Mouse (Mus musculus) forebrain, embryonic 10.5 days (tissue): ENCODE measurements around the gene Rassf8. TPM values are rescaled to one million over a fixed set of nuclear protein-coding genes. Genes with fewer than 3 reads are reported as not detected.

Source experiments
- DNase-seq: peaks from one replicate; pipeline ENCODE4 v3.0.0-alpha.2; 2017; ENCODE audit warnings: low spot score; ENCODE audit errors: extremely low spot score
- H3K27ac ChIP-seq: fragments of 300-500 bp; sonication (generic); 2 replicates; pipeline ENCODE4 v1.5.1; 2016; ENCODE audit warnings: mild to moderate bottlenecking
- H3K27me3 ChIP-seq: fragments of 300-500 bp; sonication (generic); 2 replicates; pipeline ENCODE4 v1.6.1; 2016; ENCODE audit warnings: mild to moderate bottlenecking; ENCODE audit not compliant: poor library complexity, severe bottlenecking
- H3K36me3 ChIP-seq: fragments of 300-500 bp; sonication (generic); replicated peaks from 2 replicates; pipeline ENCODE4 v1.6.1; 2016; ENCODE audit warnings: mild to moderate bottlenecking, moderate library complexity
- H3K4me1 ChIP-seq: fragments of 300-500 bp; sonication (generic); 2 replicates; pipeline ENCODE4 v1.6.1; 2016
- H3K4me3 ChIP-seq: fragments of 300-500 bp; sonication (generic); 2 replicates; pipeline ENCODE4 v1.5.1; 2016; ENCODE audit warnings: mild to moderate bottlenecking, moderate library complexity
- H3K9me3 ChIP-seq: fragments of 300-500 bp; sonication (generic); 2 replicates; pipeline ENCODE4 v1.6.1; 2016; ENCODE audit warnings: mild to moderate bottlenecking, moderate library complexity
- WGBS: fragments of 180-500 bp; shearing (Covaris S2); methylation state at CpG from one replicate; pipeline ENCODE4 v1.1.7; 2016; 5-methylcytosine and 5-hydroxymethylcytosine counted together
- polyA plus RNA-seq: library from polyadenylated mRNA; unstranded; fragments of >200 nt; fragmentation: Nextera tagmentation; extraction: Ambion mirVana; gene quantifications from 2 replicates; pipeline ENCODE4 v1.2.1, GENCODE M21; 2016

Rassf8 gene
- polyA plus RNA-seq, 1 experiment from 2014 or later, result 2.3 TPM

DNA sequence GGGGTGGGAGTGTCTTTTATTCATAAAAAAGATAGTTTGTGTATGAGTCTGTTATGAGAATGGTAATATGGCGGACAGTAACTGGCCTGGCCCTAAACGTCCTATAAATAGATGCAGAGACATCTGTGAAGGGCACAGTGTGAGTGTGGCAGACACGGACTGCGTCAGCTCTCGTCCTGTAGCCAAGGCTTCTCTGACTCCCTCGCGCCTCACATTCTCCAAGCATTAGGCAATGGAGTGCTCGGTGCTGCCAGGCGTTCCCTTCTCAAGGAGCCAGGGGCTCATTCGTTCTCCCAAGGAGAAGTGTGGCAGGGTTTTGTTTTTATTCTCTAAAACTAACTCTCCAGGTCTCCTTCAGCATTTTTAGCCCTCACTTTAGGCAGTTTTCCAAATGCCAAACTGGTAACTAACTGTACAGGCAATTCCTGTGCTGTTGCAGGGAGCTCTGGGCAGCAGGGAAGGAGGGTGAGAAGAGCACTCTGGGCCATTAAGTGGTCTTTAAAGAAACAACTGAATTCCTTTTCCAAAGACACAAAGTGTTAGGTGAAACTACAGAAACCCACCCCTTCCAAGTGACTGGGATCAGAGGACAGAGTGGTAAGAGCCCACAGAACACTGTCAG is 22.2 kb downstream of the Rassf8 start:
- H3K27me3 ChIP-seq, result no peaks in the 10 kb centered on the region
- no peak overlapping the region for H3K27ac ChIP-seq
- no peaks in the 10 kb centered on the region for H3K36me3 ChIP-seq
- no peaks in the 10 kb centered on the region for H3K9me3 ChIP-seq
- H3K4me1 ChIP-seq, result peaks cover 39% of the 10 kb centered on the region
- no peak for DNase-seq
- WGBS, result 83% methylated on average over 10 of the region's 10 CpGs
- no peak overlapping the region for H3K4me3 ChIP-seq

DNA sequence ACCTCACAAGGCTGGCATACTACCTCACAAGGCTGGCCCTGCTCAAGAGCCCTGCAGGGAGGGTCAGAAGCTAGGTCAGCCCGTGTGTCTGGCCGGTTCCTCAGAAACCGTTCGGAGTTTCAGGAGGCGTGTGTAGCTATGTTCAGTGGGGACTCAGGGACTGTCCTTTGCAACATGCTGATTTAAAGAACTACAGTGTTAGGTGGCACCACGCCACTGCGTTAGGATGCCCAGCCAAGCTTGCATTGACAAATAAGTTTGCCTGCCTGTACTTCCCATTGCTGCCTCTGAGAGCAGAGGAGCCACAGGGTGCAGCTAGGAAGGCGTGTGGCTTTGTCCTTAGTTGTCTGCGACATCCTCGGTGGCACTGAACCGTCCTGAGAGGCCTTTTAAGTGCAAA is 23.3 kb downstream of the Rassf8 start:
- WGBS, result 65% methylated on average over 11 of the region's 11 CpGs

DNA sequence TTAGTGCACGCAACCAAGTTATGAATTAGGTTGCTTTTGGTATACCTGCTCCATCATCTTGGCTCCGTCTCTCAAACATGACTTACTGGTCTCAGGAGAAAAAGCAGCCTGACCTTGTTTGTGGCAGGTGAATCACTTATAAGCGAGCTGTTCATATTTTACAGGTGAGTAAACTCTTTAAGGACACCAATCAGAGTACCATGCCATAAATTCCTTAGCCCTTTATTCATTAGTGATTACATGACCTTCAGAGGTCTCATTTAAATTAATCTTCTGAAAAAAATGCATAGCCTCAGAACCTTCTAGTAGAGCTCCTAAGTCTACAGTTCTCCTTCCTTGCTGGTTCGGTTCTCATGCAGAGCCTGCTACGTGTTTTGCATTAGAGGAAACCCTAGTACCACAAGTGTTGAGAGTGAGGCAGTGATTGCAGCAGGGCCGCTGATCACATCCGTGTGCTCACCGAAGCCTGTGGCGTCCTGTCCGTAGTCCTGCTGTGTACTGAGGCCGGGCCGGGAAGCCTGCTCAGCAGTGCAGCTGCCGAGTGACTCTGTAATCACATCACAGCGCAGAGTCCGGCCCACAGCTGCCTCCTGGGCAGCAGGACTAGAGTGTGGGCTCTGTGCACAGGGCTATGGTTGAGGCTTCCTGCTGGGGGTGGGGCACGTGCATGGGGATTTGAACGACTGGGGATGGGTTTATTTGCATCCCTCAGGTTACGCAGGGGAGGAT is 23.9 kb downstream of the Rassf8 start:
- Histone ChIP-seq H3K36me3 (no peaks in the 10 kb centered on the region), H3K9me3 (no peaks in the 10 kb centered on the region), H3K27me3 (no peaks in the 10 kb centered on the region), H3K4me3 (no peak overlapping the region), H3K4me1 (peaks cover 33% of the 10 kb centered on the region), H3K27ac (peak overlapping the region; percentile 48; the same call in 1 of the 2 replicates)
- 31% methylated on average over 18 of the region's 18 CpGs for WGBS
- DNase-seq, result no peak

More for the DNA sequence above, 23.3 kb downstream of the Rassf8 start:
- no peak overlapping the region for H3K4me3 ChIP-seq
- H3K27ac ChIP-seq, result no peak overlapping the region
- H3K36me3 ChIP-seq, result no peaks in the 10 kb centered on the region
- peaks cover 33% of the 10 kb centered on the region for H3K4me1 ChIP-seq
- no peak for DNase-seq
- H3K9me3 ChIP-seq, result no peaks in the 10 kb centered on the region
- no peaks in the 10 kb centered on the region for H3K27me3 ChIP-seq

DNA sequence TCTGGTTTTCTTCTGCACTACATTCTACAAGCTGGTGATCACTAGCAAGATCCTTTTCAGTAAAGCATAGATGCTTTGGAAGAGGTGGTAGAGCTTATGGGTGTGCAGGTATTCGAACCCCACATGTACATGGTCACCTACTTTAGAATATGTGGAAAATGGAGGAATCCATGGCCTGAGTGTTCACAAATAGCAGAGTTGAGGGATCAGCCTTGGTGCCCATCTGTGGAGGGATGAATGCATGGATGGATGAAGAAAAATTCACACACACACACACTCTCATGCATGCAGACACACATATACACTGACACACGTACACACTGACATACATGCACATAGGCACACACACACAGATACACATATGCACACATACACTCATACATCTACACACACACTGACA is 27.9 kb downstream of the Rassf8 start:
- Histone ChIP-seq H3K36me3 (no peaks in the 10 kb centered on the region), H3K27me3 (no peaks in the 10 kb centered on the region), H3K27ac (no peak overlapping the region), H3K9me3 (no peaks in the 10 kb centered on the region), H3K4me1 (peaks cover 28% of the 10 kb centered on the region), H3K4me3 (no peak overlapping the region)
- WGBS, result 95% methylated on average over 2 of the region's 2 CpGs
- no peak for DNase-seq

DNA sequence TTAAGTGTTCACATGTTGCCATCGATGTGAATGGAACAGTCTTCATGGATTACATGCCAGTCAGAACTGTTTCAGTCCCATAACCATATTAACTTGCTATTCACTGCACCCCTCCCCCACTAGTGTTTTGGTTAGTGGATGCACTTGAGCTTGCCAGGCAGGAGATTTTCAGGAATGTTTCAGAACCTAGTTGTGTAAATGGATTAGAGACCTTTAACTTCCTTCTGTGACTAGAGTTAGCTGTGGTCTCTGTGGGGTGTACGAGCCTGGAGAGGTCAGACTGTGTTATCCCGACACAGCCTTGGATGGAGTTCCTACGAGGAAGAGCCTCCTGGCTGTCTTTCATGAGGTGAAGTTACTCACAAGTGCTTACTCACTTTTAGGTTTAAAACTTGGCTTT is 29.7 kb downstream of the Rassf8 start:
- Histone ChIP-seq H3K4me1 (peaks cover 24% of the 10 kb centered on the region), H3K9me3 (no peaks in the 10 kb centered on the region), H3K36me3 (no peaks in the 10 kb centered on the region), H3K27me3 (no peaks in the 10 kb centered on the region), H3K27ac (no peak overlapping the region), H3K4me3 (no peak overlapping the region)
- no peak for DNase-seq
- WGBS, result 85% methylated on average over 4 of the region's 4 CpGs

DNA sequence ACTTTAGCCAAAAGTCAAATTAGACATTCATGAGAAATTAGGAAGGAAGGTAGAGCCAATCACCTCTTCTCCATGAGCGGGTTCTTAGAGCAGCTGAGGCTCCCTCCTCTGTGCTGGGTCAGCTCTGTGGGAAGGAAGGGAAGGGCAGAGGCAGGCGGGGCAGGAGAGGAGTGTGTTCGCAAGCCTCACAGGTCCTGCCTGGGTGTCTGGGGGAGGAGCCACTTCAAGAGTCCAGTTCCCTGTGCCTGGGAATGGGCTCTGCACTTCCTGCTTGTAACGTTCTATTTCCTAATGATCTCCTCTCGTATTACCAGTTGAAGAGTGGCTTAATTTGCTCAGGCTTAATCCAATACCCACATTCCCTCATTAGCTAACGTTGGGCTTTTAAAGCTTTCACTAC is 32.8 kb downstream of the Rassf8 start:
- DNase-seq, result no peak

DNA sequence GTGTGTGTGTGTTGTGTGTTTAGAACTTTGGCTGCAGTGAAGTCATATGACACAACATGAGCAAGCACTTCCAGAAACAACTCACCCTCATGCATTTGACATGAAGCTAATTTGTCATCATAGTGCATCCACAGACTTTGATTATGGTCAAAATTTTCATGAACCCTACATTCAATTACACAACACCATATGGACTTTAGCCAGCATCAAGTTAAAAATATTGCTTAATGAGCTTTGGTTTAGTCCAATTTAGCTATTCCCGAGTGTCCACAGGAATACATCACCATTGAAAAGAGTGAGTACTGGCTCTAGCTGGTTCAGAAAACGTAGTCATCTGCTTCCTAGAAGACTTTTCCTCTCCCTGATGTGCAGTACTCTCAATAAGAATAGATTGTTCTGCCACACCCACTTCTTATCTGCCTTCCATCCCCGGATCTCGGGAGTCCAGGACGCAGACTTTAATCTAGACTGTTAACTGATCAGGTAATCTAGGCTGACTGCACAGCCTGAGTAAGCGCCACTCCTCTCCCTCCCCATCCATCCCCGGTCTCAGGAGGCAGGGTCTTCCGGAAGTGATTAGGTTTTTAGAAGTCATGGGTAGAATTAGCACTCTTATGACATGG is 33.7 kb downstream of the Rassf8 start:
- 67% methylated on average over 8 of the region's 8 CpGs for WGBS

More for the DNA sequence above, 32.8 kb downstream of the Rassf8 start:
- H3K4me3 ChIP-seq, result no peak overlapping the region
- WGBS, result 9% methylated on average over 6 of the region's 6 CpGs
- H3K36me3 ChIP-seq, result no peaks in the 10 kb centered on the region
- peaks cover 3% of the 10 kb centered on the region; the same call in 1 of the 2 replicates for H3K9me3 ChIP-seq
- no peaks in the 10 kb centered on the region for H3K27me3 ChIP-seq
- H3K27ac ChIP-seq, result no peak overlapping the region; the same call in 1 of the 2 replicates
- H3K4me1 ChIP-seq, result peaks cover 33% of the 10 kb centered on the region

DNA sequence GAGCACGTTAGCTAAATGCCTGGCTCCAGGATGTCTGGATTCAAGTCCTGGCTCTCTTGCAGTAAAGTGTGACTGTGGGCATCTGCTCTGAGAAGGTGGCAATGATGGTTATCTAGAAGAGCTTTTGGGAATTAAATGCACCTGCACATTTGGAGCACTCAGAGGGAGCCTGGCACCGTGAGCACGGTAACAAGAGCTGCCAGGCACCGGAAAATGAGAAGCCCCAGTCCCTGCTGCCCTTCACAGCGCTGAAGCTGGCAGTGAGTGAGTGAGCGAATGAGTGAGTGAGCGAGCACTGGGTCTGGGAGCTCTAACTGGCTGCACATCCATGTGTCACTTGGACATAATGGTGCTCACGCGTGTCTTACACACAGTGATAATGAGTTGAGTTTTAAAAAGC is 34.7 kb downstream of the Rassf8 start:
- Histone ChIP-seq H3K9me3 (peaks cover 3% of the 10 kb centered on the region; the same call in 1 of the 2 replicates), H3K4me3 (no peak overlapping the region), H3K27ac (no peak overlapping the region), H3K36me3 (no peaks in the 10 kb centered on the region), H3K4me1 (peaks cover 27% of the 10 kb centered on the region), H3K27me3 (no peaks in the 10 kb centered on the region)
- DNase-seq, result no peak
- WGBS, result 89% methylated on average over 9 of the region's 9 CpGs

More for the DNA sequence above, 33.7 kb downstream of the Rassf8 start:
- Histone ChIP-seq H3K27me3 (no peaks in the 10 kb centered on the region), H3K9me3 (peaks cover 3% of the 10 kb centered on the region; the same call in 1 of the 2 replicates), H3K36me3 (no peaks in the 10 kb centered on the region), H3K4me1 (peaks cover 33% of the 10 kb centered on the region), H3K4me3 (no peak overlapping the region), H3K27ac (no peak overlapping the region)
- DNase-seq, result no peak

DNA sequence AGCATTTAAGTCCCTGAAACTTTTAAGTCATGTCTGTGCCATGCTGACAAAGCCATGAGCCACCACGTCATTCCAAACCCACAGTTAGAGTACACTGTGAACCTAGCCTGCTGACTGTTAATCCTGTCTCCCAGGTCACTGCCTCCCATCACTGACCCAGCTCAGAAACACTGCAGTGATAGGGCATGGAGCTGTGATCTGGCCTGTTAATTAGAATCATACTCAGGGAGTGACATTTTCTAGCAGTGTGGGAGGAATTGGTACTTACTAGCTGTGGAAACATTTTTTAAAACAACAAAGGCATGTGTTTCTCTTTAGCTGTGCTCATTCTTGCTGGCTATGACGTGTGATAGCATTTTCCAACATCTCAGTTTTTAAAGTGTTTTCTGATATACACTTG is 35.4 kb downstream of the Rassf8 start:
- H3K36me3 ChIP-seq, result no peaks in the 10 kb centered on the region
- H3K4me3 ChIP-seq, result no peak overlapping the region
- H3K27ac ChIP-seq, result 0 out of 2 replicates have a peak overlapping the region, but pooled peaks have one; percentile 25
- H3K4me1 ChIP-seq, result peaks cover 27% of the 10 kb centered on the region
- no peak for DNase-seq
- peaks cover 3% of the 10 kb centered on the region; the same call in 1 of the 2 replicates for H3K9me3 ChIP-seq
- no peaks in the 10 kb centered on the region for H3K27me3 ChIP-seq
- WGBS, result 51% methylated on average over 2 of the region's 2 CpGs

DNA sequence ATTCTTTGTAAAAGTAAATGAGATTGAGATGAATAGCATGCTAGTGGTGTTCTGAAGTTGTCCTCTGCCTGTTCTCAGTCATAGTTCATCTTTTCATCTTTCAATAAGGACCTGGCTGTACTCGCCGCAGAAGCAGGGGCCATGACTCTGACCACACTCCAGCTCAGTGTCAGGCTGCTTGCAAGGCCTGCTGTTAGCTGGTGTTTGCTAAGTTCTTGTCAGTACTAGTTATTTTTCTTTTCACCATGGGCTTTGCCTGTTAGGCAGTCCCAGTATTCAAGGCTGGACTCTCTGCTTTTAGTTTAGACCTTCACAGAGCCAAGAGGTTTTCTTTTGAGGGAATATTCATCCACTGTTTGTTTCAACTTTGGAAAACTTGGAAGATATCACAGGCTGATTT is 40.8 kb downstream of the Rassf8 start:
- H3K4me3 ChIP-seq, result no peak overlapping the region
- no peaks in the 10 kb centered on the region for H3K36me3 ChIP-seq
- H3K4me1 ChIP-seq, result peaks cover 6% of the 10 kb centered on the region
- peaks cover 3% of the 10 kb centered on the region; the same call in 1 of the 2 replicates for H3K9me3 ChIP-seq
- no peak for DNase-seq
- WGBS, result 95% methylated on average over 2 of the region's 2 CpGs
- no peaks in the 10 kb centered on the region for H3K27me3 ChIP-seq
- H3K27ac ChIP-seq, result no peak overlapping the region

DNA sequence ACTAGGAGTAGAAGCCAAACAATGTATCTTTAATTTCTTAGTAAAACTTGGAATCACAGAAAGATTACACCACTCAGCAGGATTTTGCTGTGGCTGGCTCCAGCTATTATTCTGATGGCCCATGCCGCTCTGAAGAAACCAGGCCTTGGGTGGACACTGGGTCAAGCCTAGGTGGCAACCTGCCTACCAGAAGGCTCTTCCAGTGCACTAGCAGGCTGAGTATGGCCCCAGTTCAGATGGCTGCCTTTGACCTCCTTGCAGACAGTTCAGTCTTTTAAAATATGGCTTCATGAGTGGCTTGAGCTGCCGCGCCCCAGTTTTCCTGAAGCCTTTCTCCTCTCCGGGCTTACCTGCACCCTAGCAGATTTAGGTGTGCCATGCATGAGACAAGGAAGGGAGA is 43.2 kb downstream of the Rassf8 start:
- Histone ChIP-seq H3K4me3 (no peak overlapping the region), H3K4me1 (peaks cover 11% of the 10 kb centered on the region), H3K9me3 (no peaks in the 10 kb centered on the region; the same call in 1 of the 2 replicates), H3K27ac (no peak overlapping the region), H3K36me3 (no peaks in the 10 kb centered on the region), H3K27me3 (no peaks in the 10 kb centered on the region)
- WGBS, result 92% methylated on average over 4 of the region's 4 CpGs
- no peak for DNase-seq

DNA sequence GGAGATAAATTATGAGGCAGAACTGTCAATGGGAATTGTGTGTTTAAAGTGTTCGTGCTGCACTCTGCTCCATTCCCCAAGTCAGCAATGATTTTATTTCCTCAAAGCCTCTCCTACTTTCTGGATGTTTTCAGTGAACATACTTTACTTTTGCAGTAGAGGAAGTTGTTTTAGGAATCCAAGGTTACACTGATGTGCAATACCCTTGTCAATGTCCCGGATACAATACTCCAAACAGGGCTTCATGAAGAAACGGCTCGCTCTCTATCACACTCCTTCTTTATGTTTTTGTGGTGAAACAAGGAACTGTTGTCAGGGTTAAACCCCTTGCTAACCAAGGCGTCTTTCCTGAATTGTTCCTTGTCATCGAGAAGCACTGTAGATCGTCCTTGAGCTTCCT is 45.8 kb downstream of the Rassf8 start:
- no peak for DNase-seq
- Histone ChIP-seq H3K4me3 (no peak overlapping the region), H3K27me3 (no peaks in the 10 kb centered on the region), H3K36me3 (no peaks in the 10 kb centered on the region), H3K4me1 (peaks cover 11% of the 10 kb centered on the region), H3K9me3 (no peaks in the 10 kb centered on the region), H3K27ac (no peak overlapping the region)
- WGBS, result 80% methylated on average over 7 of the region's 7 CpGs

DNA sequence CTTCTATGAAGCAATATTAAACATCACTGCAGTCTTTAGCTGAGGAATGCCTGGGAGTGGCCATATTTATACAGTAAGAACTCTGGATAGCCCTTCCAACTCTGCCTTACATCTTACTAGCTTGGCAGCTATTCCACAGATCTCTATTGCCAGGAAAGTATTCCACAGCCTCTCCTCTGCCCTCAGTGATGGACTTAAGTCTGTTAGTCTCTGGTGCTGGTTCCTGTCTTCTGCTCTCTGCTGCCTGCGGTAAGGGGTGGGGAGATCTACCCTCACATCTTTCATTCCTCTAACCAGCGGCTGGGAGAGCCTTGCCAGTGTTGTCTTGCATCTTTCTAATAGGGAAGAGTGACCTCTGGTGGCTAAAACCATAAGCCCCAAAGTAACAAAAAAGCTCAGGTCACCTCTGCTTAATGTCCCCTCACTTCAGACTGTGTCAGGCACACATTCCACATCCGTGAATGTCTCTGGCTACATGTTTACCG is 46.6 kb downstream of the Rassf8 start:
- no peaks in the 10 kb centered on the region for H3K27me3 ChIP-seq
- 20% methylated on average over 4 of the region's 4 CpGs for WGBS
- H3K9me3 ChIP-seq, result no peaks in the 10 kb centered on the region
- H3K36me3 ChIP-seq, result no peaks in the 10 kb centered on the region
- H3K4me3 ChIP-seq, result no peak overlapping the region
- no peak overlapping the region for H3K27ac ChIP-seq
- peak; percentile 32 for DNase-seq
- peaks cover 15% of the 10 kb centered on the region for H3K4me1 ChIP-seq
